ENCODE assay signal across 8 mouse cellular contexts in the genomic region with DNA sequence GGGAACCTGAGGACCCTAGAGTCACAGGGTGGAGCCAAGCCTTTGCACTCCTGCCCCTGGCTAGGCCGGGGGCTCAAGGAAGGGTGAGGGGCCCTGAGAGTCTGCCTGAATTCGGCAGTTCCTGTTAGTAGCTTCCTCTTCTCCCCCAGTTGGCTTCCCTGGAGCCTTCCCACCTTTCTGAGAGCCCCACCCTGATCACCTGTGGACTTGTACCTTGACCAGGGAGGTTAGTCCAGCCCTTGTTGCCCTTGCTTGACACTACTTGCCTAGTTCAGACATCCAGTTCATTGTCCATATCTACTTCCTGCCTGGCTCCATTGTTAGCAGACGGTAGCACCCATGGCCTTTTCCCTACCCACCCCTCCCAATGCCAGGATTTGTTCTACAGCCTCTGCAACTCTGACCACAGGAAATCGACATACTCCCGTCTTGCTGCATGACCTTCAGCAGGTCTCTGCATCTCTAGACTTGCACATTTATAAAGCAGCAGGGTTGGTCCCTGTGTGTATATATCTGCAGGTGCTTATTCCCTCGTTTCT. TPM values are rescaled to one million over a fixed set of nuclear protein-coding genes. Genes with fewer than 3 reads are reported as not detected.
DNase-seq lines count a peak whose midpoint lies in the region; ATAC-seq lines count a peak whose summit lies in the region.

No protein-coding gene starts in this region.

- no peak for DNase-seq in liver, embryonic 11.5 days (ENCODE audit: low spot score)
- no peak for DNase-seq in liver
- DNase-seq in embryonic facial prominence, embryonic 14.5 days (ENCODE audit: low spot score), result no peak
- no peak for DNase-seq in right cerebral cortex, postnatal 4 days
- no peak for DNase-seq in retina, embryonic 14.5 days (ENCODE audit: low spot score)

- H3K4me2 ChIP-seq in liver, embryonic 11.5 days, result peak overlapping the region; percentile 97
- H3K4me2 ChIP-seq in embryonic facial prominence, embryonic 14.5 days (ENCODE audit: low read depth, low read length), result peak overlapping the region; percentile 43; the same call in 1 of the 2 replicates
- H3K4me2 ChIP-seq in hindbrain, embryonic 16.5 days (ENCODE audit: low read length), result peak overlapping the region; percentile 69; the same call in 1 of the 2 replicates
- peak overlapping the region; percentile 90 for H3K4me2 ChIP-seq in neural tube, embryonic 13.5 days

- no peak for ATAC-seq in liver, embryonic 11.5 days (replicated peaks; ENCODE audit: low FRiP score)
- no peak for ATAC-seq in embryonic facial prominence, embryonic 14.5 days (ENCODE audit: low read depth)
- no peak for ATAC-seq in hindbrain, embryonic 16.5 days
- no peak for ATAC-seq in neural tube, embryonic 13.5 days (ENCODE audit: low read depth)
- no peak for ATAC-seq in inflammation-experienced regulatory T-cells, adult 6 months

- WGBS in liver, embryonic 11.5 days, result 54% methylated on average over 6 of the region's 6 CpGs
- whole genome bisulfite sequencing in embryonic facial prominence, embryonic 14.5 days, result 59% methylated on average over 5 of the region's 6 CpGs
- 75% methylated on average over 6 of the region's 6 CpGs for WGBS in hindbrain, embryonic 16.5 days
- WGBS in neural tube, embryonic 13.5 days, result 79% methylated on average over 6 of the region's 6 CpGs

- H3K36me3 ChIP-seq in liver, embryonic 11.5 days (ENCODE audit: control insufficient read depth, insufficient read depth, low read length), result peaks cover 17% of the 10 kb centered on the region; the same call in 1 of the 2 replicates
- peaks cover 37% of the 10 kb centered on the region for H3K36me3 ChIP-seq in embryonic facial prominence, embryonic 14.5 days (ENCODE audit: control insufficient read depth, insufficient read depth, low read length)
- peaks cover 15% of the 10 kb centered on the region for H3K36me3 ChIP-seq in hindbrain, embryonic 16.5 days (ENCODE audit: control insufficient read depth, insufficient read depth, low read length)
- peaks cover 38% of the 10 kb centered on the region for H3K36me3 ChIP-seq in neural tube, embryonic 13.5 days

- no peak overlapping the region for H3K9ac ChIP-seq in liver, embryonic 11.5 days (ENCODE audit: low read depth, low read length)
- H3K9ac ChIP-seq in embryonic facial prominence, embryonic 14.5 days (ENCODE audit: low read depth, low read length), result 0 out of 2 replicates have a peak overlapping the region, but pooled peaks have one; percentile 51
- H3K9ac ChIP-seq in hindbrain, embryonic 16.5 days (ENCODE audit: low read depth, low read length), result 0 out of 2 replicates have a peak overlapping the region, but pooled peaks have one; percentile 83
- peak overlapping the region; percentile 26; the same call in 1 of the 2 replicates for H3K9ac ChIP-seq in neural tube, embryonic 13.5 days

- H3K27ac ChIP-seq in liver, embryonic 11.5 days (ENCODE audit: low read depth, low read length), result 0 out of 2 replicates have a peak overlapping the region, but pooled peaks have one; percentile 23
- no peak overlapping the region for H3K27ac ChIP-seq in embryonic facial prominence, embryonic 14.5 days (replicated peaks; ENCODE audit: low read depth, low read length)
- H3K27ac ChIP-seq in hindbrain, embryonic 16.5 days (ENCODE audit: low read depth, low read length), result no peak overlapping the region
- 0 out of 2 replicates have a peak overlapping the region, but pooled peaks have one; percentile 92 for H3K27ac ChIP-seq in neural tube, embryonic 13.5 days (replicated peaks)

- H3K27me3 ChIP-seq in liver, embryonic 11.5 days (replicated peaks; ENCODE audit: control insufficient read depth, insufficient read depth, low read length), result no peaks in the 10 kb centered on the region
- no peaks in the 10 kb centered on the region for H3K27me3 ChIP-seq in embryonic facial prominence, embryonic 14.5 days (replicated peaks; ENCODE audit: control insufficient read depth, insufficient read depth, low read length)
- H3K27me3 ChIP-seq in hindbrain, embryonic 16.5 days (replicated peaks; ENCODE audit: control insufficient read depth, insufficient read depth, low read length), result no peaks in the 10 kb centered on the region
- H3K27me3 ChIP-seq in neural tube, embryonic 13.5 days, result no peaks in the 10 kb centered on the region

- no peak overlapping the region for H3K4me3 ChIP-seq in liver, embryonic 11.5 days (ENCODE audit: low read depth, low read length)
- no peak overlapping the region for H3K4me3 ChIP-seq in embryonic facial prominence, embryonic 14.5 days (ENCODE audit: low read depth, low read length)
- no peak overlapping the region; the same call in 1 of the 2 replicates for H3K4me3 ChIP-seq in hindbrain, embryonic 16.5 days (ENCODE audit: low read length)
- peak overlapping the region; percentile 80; the same call in 1 of the 2 replicates for H3K4me3 ChIP-seq in neural tube, embryonic 13.5 days

- H3K9me3 ChIP-seq in liver, embryonic 11.5 days (ENCODE audit: control insufficient read depth, low read length), result no peaks in the 10 kb centered on the region
- no peaks in the 10 kb centered on the region for H3K9me3 ChIP-seq in embryonic facial prominence, embryonic 14.5 days (ENCODE audit: control insufficient read depth, low read length)
- H3K9me3 ChIP-seq in hindbrain, embryonic 16.5 days (ENCODE audit: control insufficient read depth, low read length), result no peaks in the 10 kb centered on the region
- no peaks in the 10 kb centered on the region for H3K9me3 ChIP-seq in neural tube, embryonic 13.5 days

- H3K4me1 ChIP-seq in liver, embryonic 11.5 days (replicated peaks; ENCODE audit: control insufficient read depth, insufficient read depth, low read length), result peaks cover 38% of the 10 kb centered on the region
- peaks cover 12% of the 10 kb centered on the region for H3K4me1 ChIP-seq in embryonic facial prominence, embryonic 14.5 days (ENCODE audit: control insufficient read depth, insufficient read depth, low read length)
- peaks cover 21% of the 10 kb centered on the region for H3K4me1 ChIP-seq in hindbrain, embryonic 16.5 days (ENCODE audit: control insufficient read depth, insufficient read depth, low read depth, low read length)
- H3K4me1 ChIP-seq in neural tube, embryonic 13.5 days (replicated peaks), result peaks cover 43% of the 10 kb centered on the region

RNA-seq across cellular contexts. Expression of a gene that starts 2.2 kb away (rescaled TPM):
- 34.0 and 39.3 TPM in 2 replicates for polyA plus RNA-seq in liver, embryonic 11.5 days (2014; fragmentation: Nextera tagmentation; extraction: Ambion mirVana)
- polyA plus RNA-seq in embryonic facial prominence, embryonic 14.5 days (2014; fragmentation: Nextera tagmentation; extraction: Ambion mirVana), result 61.9 and 62.3 TPM in 2 replicates
- 114 and 119 TPM in 2 replicates for polyA plus RNA-seq in hindbrain, embryonic 16.5 days (2015; fragmentation: Nextera tagmentation; extraction: Ambion mirVana)
- 97.6 and 108 TPM in 2 replicates for polyA plus RNA-seq in neural tube, embryonic 13.5 days (2015; fragmentation: Nextera tagmentation; extraction: Ambion mirVana)
- 10 to 100 TPM; 15.9 to 20.8 (median 17.2) TPM for polyA plus RNA-seq in inflammation-experienced regulatory T-cells, adult 6 months (2017; shearing (Covaris generic))

RNA-seq across cellular contexts. Expression of a gene that starts 4.5 kb away (rescaled TPM):
- polyA plus RNA-seq in liver, embryonic 11.5 days (2014; fragmentation: Nextera tagmentation; extraction: Ambion mirVana), result 0.87 and 0.96 TPM in 2 replicates
- 2.1 and 5.1 TPM in 2 replicates for polyA plus RNA-seq in embryonic facial prominence, embryonic 14.5 days (2014; fragmentation: Nextera tagmentation; extraction: Ambion mirVana)
- 1.4 and 1.5 TPM in 2 replicates for polyA plus RNA-seq in hindbrain, embryonic 16.5 days (2015; fragmentation: Nextera tagmentation; extraction: Ambion mirVana)
- 0.56 and 1.5 TPM in 2 replicates for polyA plus RNA-seq in neural tube, embryonic 13.5 days (2015; fragmentation: Nextera tagmentation; extraction: Ambion mirVana)
- polyA plus RNA-seq in inflammation-experienced regulatory T-cells, adult 6 months (2017; shearing (Covaris generic)), result 100 to 1,000 TPM in 2 of 3 experiments, 10 to 100 TPM in 1; 97.0 to 604 (median 276) TPM

RNA-seq across cellular contexts. Expression of a gene that starts 15.2 kb away (rescaled TPM):
- polyA plus RNA-seq in liver, embryonic 11.5 days (2014; fragmentation: Nextera tagmentation; extraction: Ambion mirVana), result 49.1 and 52.2 TPM in 2 replicates
- 117 and 123 TPM in 2 replicates for polyA plus RNA-seq in embryonic facial prominence, embryonic 14.5 days (2014; fragmentation: Nextera tagmentation; extraction: Ambion mirVana)
- polyA plus RNA-seq in hindbrain, embryonic 16.5 days (2015; fragmentation: Nextera tagmentation; extraction: Ambion mirVana), result 187 and 200 TPM in 2 replicates
- 204 and 215 TPM in 2 replicates for polyA plus RNA-seq in neural tube, embryonic 13.5 days (2015; fragmentation: Nextera tagmentation; extraction: Ambion mirVana)
- polyA plus RNA-seq in inflammation-experienced regulatory T-cells, adult 6 months (2017; shearing (Covaris generic)), result 100 to 1,000 TPM in 1 of 3 experiments, 10 to 100 TPM in 2; 51.9 to 107 (median 70.2) TPM

RNA-seq across cellular contexts. Expression of a gene that starts 19.7 kb away (rescaled TPM):
- polyA plus RNA-seq in liver, embryonic 11.5 days (2014; fragmentation: Nextera tagmentation; extraction: Ambion mirVana), result 0.22 and 0.55 TPM in 2 replicates
- 0.24 and 0.35 TPM in 2 replicates for polyA plus RNA-seq in embryonic facial prominence, embryonic 14.5 days (2014; fragmentation: Nextera tagmentation; extraction: Ambion mirVana)
- 0.29 and 0.55 TPM in 2 replicates for polyA plus RNA-seq in hindbrain, embryonic 16.5 days (2015; fragmentation: Nextera tagmentation; extraction: Ambion mirVana)
- 0.25 and 0.66 TPM in 2 replicates for polyA plus RNA-seq in neural tube, embryonic 13.5 days (2015; fragmentation: Nextera tagmentation; extraction: Ambion mirVana)
- 1 to 10 TPM; 2.1 to 3.9 (median 3.7) TPM for polyA plus RNA-seq in inflammation-experienced regulatory T-cells, adult 6 months (2017; shearing (Covaris generic))

RNA-seq across cellular contexts. Expression of a gene that starts 30.7 kb away (rescaled TPM):
- polyA plus RNA-seq in liver, embryonic 11.5 days (2014; fragmentation: Nextera tagmentation; extraction: Ambion mirVana), result 266 and 269 TPM in 2 replicates
- polyA plus RNA-seq in embryonic facial prominence, embryonic 14.5 days (2014; fragmentation: Nextera tagmentation; extraction: Ambion mirVana), result 214 and 256 TPM in 2 replicates
- 157 and 165 TPM in 2 replicates for polyA plus RNA-seq in hindbrain, embryonic 16.5 days (2015; fragmentation: Nextera tagmentation; extraction: Ambion mirVana)
- polyA plus RNA-seq in neural tube, embryonic 13.5 days (2015; fragmentation: Nextera tagmentation; extraction: Ambion mirVana), result 216 and 230 TPM in 2 replicates
- 100 to 1,000 TPM; 118 to 168 (median 129) TPM for polyA plus RNA-seq in inflammation-experienced regulatory T-cells, adult 6 months (2017; shearing (Covaris generic))

Comparison
In these comparisons a context has a peak if more than half of its experiments do, and no peak if none do; other contexts are left out.
1. H3K27ac ChIP-seq: peak in liver, embryonic 11.5 days (single experiment) and neural tube, embryonic 13.5 days (single experiment); none in embryonic facial prominence, embryonic 14.5 days (single experiment) and hindbrain, embryonic 16.5 days (single experiment).
2. H3K4me2 ChIP-seq: peak in every context shown above with its lines; median percentile 97 in liver, embryonic 11.5 days; 90 in neural tube, embryonic 13.5 days; 69 in hindbrain, embryonic 16.5 days; 43 in embryonic facial prominence, embryonic 14.5 days.
3. RNA of a gene that starts 4.5 kb away (polyA plus RNA-seq): 97.0 to 604 TPM in inflammation-experienced regulatory T-cells, adult 6 months; 2.1 to 5.1 TPM in embryonic facial prominence, embryonic 14.5 days, 1.4 to 1.5 TPM in hindbrain, embryonic 16.5 days, 0.56 to 1.5 TPM in neural tube, embryonic 13.5 days and 0.87 to 0.96 TPM in liver, embryonic 11.5 days; every median in the first group is over 10 times any median in the second.